Mouse (Mus musculus): Measurements from ENCODE around the gene Scamp3. TPM values are rescaled to one million over a fixed set of nuclear protein-coding genes. Genes with fewer than 3 reads are reported as not detected.

The Scamp3 gene
- total and polyA plus RNA-seq, 3 experiments: 101 to 287 TPM; not detected in 1

- Histone ChIP-seq H3K36me3 (ENCODE audit: control insufficient read depth in 1 of 2, insufficient read depth in 2 of 2, low read length in 2 of 2) (peaks cover 0 to 32% of the 10 kb centered on the region in 2 experiments; a peak in 2 of 4 replicates), H3K9ac (ENCODE audit: control insufficient read depth, low read depth, low read length, poor library complexity, severe bottlenecking) (no peak overlapping the region), H3K4me3 (ENCODE audit: control insufficient read depth in 1 of 2, insufficient read depth in 1 of 2, low read depth in 2 of 2, low read length in 2 of 2) (no peak overlapping the region), H3K9me3 (replicated peaks; ENCODE audit: insufficient read depth, low read length) (no peaks in the 10 kb centered on the region), H3K27me3 (ENCODE audit: control insufficient read depth in 1 of 2, insufficient read depth in 2 of 2, low read length in 2 of 2) (no peaks in the 10 kb centered on the region), H3K4me1 (ENCODE audit: control insufficient read depth in 1 of 2, insufficient read depth in 2 of 2, low read length in 2 of 2) (peaks cover 24 to 40% of the 10 kb centered on the region in 2 experiments), H3K27ac (ENCODE audit: control insufficient read depth, low read depth, low read length) (no peak overlapping the region), H3K79me2 (ENCODE audit: control insufficient read depth, insufficient read depth, low read length, poor library complexity) (no peaks in the 10 kb centered on the region)
- no peak for DNase-seq (ENCODE audit: low read depth, low spot score)
- no peak for TF ChIP-seq ELF1 (IDR thresholded peaks at IDR 0.05; ENCODE audit: low read depth, low read length)
- TF ChIP-seq EP300 (IDR thresholded peaks at IDR 0.05; ENCODE audit: low read depth in 1 of 2, low read length in 2 of 2): no peak
- no peak for TF ChIP-seq MYC (IDR thresholded peaks at IDR 0.05; ENCODE audit: low read depth, low read length)
- TF ChIP-seq TCF12 (IDR thresholded peaks at IDR 0.05; ENCODE audit: low read depth, low read length): no peak
- TF ChIP-seq ZMIZ1 (IDR thresholded peaks at IDR 0.05; ENCODE audit: low read depth, low read length): no peak
- TF ChIP-seq JUND (IDR thresholded peaks at IDR 0.05; ENCODE audit: low read depth, low read length): no peak
- TF ChIP-seq POLR2AphosphoS2 (IDR thresholded peaks at IDR 0.05; ENCODE audit: low read length): no peak
- TF ChIP-seq HCFC1 (IDR thresholded peaks at IDR 0.05; ENCODE audit: low read depth, low read length): no peak
- no peak for TF ChIP-seq CHD1 (IDR thresholded peaks at IDR 0.05; ENCODE audit: low read depth, low read length)
Measured at GRCm38 (mm10) chr3:89129908-89130307, 47.4 kb upstream of the Scamp3 start.

GRCm38 (mm10) chr3:89131816-89132215 lies 45.5 kb upstream of the Scamp3 start:
- H3K9ac ChIP-seq (ENCODE audit: control insufficient read depth, low read depth, low read length, poor library complexity, severe bottlenecking): peak overlapping the region; percentile 67
- H3K4me1 ChIP-seq (ENCODE audit: control insufficient read depth in 1 of 2, insufficient read depth in 2 of 2, low read length in 2 of 2): peaks cover 31 to 53% of the 10 kb centered on the region in 2 experiments

DNA sequence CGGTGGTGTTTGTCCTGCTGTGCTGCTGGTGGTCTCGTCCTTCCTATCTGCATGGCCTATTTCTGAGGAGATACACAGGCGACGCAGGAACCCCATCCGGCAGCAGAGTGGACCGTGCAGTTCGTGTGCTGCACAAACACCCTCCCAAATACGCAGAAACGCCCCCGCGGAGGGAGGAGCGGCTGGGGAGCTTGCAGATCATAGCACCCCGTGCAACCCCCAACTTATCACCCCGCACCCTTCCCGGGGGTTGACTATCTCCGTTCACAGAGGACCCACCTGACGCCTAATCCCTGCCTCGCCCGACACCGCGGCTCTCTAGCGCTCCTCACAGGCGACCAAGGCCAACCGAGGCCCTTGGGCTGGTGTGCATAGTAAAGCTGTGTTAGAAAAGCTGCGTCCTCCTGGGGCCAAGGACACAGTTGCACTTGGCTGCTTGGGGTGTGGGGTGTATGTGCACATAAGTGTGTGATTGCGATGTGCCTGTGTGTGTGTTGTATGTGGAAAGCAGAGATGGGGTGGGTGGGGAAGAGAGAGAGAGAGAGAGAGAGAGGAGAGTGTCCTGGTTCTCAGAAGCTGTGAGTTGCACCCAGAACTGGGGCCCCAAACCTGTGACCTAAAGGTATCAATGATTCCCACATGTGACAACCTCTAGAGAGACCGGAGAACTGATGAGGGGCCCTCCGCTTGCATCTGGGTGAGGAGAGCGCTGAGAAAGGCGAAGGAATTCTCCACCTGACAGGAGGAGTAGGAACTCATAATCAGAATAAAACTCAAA lies 44.8 kb upstream of the Scamp3 start:
- H3K9me3 ChIP-seq (replicated peaks; ENCODE audit: insufficient read depth, low read length): no peaks in the 10 kb centered on the region
- H3K4me1 ChIP-seq (ENCODE audit: control insufficient read depth in 1 of 2, insufficient read depth in 2 of 2, low read length in 2 of 2): peaks cover 34 to 59% of the 10 kb centered on the region in 2 experiments
- H3K27ac ChIP-seq (ENCODE audit: control insufficient read depth, low read depth, low read length): peak overlapping the region; percentile 88
- H3K36me3 ChIP-seq (ENCODE audit: control insufficient read depth in 1 of 2, insufficient read depth in 2 of 2, low read length in 2 of 2): peaks cover 0 to 44% of the 10 kb centered on the region in 2 experiments; a peak in 2 of 4 replicates
- H3K79me2 ChIP-seq (ENCODE audit: control insufficient read depth, insufficient read depth, low read length, poor library complexity): peaks cover 14% of the 10 kb centered on the region
- H3K4me3 ChIP-seq (ENCODE audit: control insufficient read depth in 1 of 2, insufficient read depth in 1 of 2, low read depth in 2 of 2, low read length in 2 of 2): peak overlapping the region; percentile 51 to 57
- DNase-seq (ENCODE audit: low read depth, low spot score): peak; percentile 98
- no peaks in the 10 kb centered on the region for H3K27me3 ChIP-seq (ENCODE audit: control insufficient read depth in 1 of 2, insufficient read depth in 2 of 2, low read length in 2 of 2)
- H3K9ac ChIP-seq (ENCODE audit: control insufficient read depth, low read depth, low read length, poor library complexity, severe bottlenecking): peak overlapping the region; percentile 67
- TF ChIP-seq NELFE (IDR thresholded peaks at IDR 0.05; ENCODE audit: low read depth, low read length): peak; percentile 68
- peak; percentile 55 for TF ChIP-seq RAD21 (IDR thresholded peaks at IDR 0.05; ENCODE audit: low read depth, low read length)
- no peak for TF ChIP-seq USF2 (IDR thresholded peaks at IDR 0.05; ENCODE audit: borderline replicate concordance in 1 of 2, insufficient read depth in 1 of 2, low read depth in 1 of 2, low read length in 2 of 2)
- TF ChIP-seq TBP (IDR thresholded peaks at IDR 0.05; ENCODE audit: low read depth, low read length): peak; percentile 56; the same call in 1 of the 2 replicates
- TF ChIP-seq BHLHE40 (IDR thresholded peaks at IDR 0.05; ENCODE audit: borderline replicate concordance, low read depth, low read length): peak; percentile 99
- TF ChIP-seq HCFC1 (IDR thresholded peaks at IDR 0.05; ENCODE audit: low read depth, low read length): peak; percentile 65
- peak; percentile 99 for TF ChIP-seq TCF12 (IDR thresholded peaks at IDR 0.05; ENCODE audit: low read depth, low read length)
- TF ChIP-seq MEF2A (IDR thresholded peaks at IDR 0.05; ENCODE audit: extremely low read depth, insufficient replicate concordance, low read depth, low read length, poor library complexity, severe bottlenecking): no peak
- peak; percentile 41; the same call in 1 of the 2 replicates for TF ChIP-seq CHD1 (IDR thresholded peaks at IDR 0.05; ENCODE audit: low read depth, low read length)
- TF ChIP-seq GABPA (IDR thresholded peaks at IDR 0.05; ENCODE audit: low read depth, low read length): no peak
- TF ChIP-seq JUND (IDR thresholded peaks at IDR 0.05; ENCODE audit: low read depth, low read length): no peak
- TF ChIP-seq USF1 (IDR thresholded peaks at IDR 0.05; ENCODE audit: low read depth, low read length): peak; percentile 81
- TF ChIP-seq MYC (IDR thresholded peaks at IDR 0.05; ENCODE audit: low read depth, low read length): 0 out of 2 replicates have a peak, but pooled peaks have one; percentile 49
- TF ChIP-seq ZMIZ1 (IDR thresholded peaks at IDR 0.05; ENCODE audit: low read depth, low read length): peak; percentile 64; the same call in 1 of the 2 replicates
- TF ChIP-seq RCOR1 (IDR thresholded peaks at IDR 0.05; ENCODE audit: low read depth, low read length): peak; percentile 89
- no peak; the same call in 1 of the 2 replicates for TF ChIP-seq POLR2AphosphoS5 (IDR thresholded peaks at IDR 0.05; ENCODE audit: borderline replicate concordance, low read depth, low read length)

More at GRCm38 (mm10) chr3:89131816-89132215, 45.5 kb upstream of the Scamp3 start:
- Histone ChIP-seq H3K36me3 (ENCODE audit: control insufficient read depth in 1 of 2, insufficient read depth in 2 of 2, low read length in 2 of 2) (peaks cover 0 to 38% of the 10 kb centered on the region in 2 experiments; a peak in 2 of 4 replicates), H3K79me2 (ENCODE audit: control insufficient read depth, insufficient read depth, low read length, poor library complexity) (peaks cover 7% of the 10 kb centered on the region), H3K4me3 (ENCODE audit: control insufficient read depth in 1 of 2, insufficient read depth in 1 of 2, low read depth in 2 of 2, low read length in 2 of 2) (peak overlapping the region; percentile 4; a peak in 2 of 4 replicates), H3K9me3 (replicated peaks; ENCODE audit: insufficient read depth, low read length) (no peaks in the 10 kb centered on the region), H3K27me3 (ENCODE audit: control insufficient read depth in 1 of 2, insufficient read depth in 2 of 2, low read length in 2 of 2) (no peaks in the 10 kb centered on the region), H3K27ac (ENCODE audit: control insufficient read depth, low read depth, low read length) (peak overlapping the region; percentile 58)
- TF ChIP-seq JUND (IDR thresholded peaks at IDR 0.05; ENCODE audit: low read depth, low read length): no peak
- TF ChIP-seq MAFK (IDR thresholded peaks at IDR 0.05; ENCODE audit: borderline replicate concordance, low read depth, low read length): no peak
- TF ChIP-seq HCFC1 (IDR thresholded peaks at IDR 0.05; ENCODE audit: low read depth, low read length): no peak
- no peak for TF ChIP-seq USF2 (IDR thresholded peaks at IDR 0.05; ENCODE audit: borderline replicate concordance in 1 of 2, insufficient read depth in 1 of 2, low read depth in 1 of 2, low read length in 2 of 2)
- DNase-seq (ENCODE audit: low read depth, low spot score): peak; percentile 55
